Mouse (Mus musculus) midbrain, embryonic 12.5 days (tissue): ENCODE data around the gene Mrpl51. TPM values are rescaled to one million over a fixed set of nuclear protein-coding genes. Genes with fewer than 3 reads are reported as not detected.

Source experiments
- ATAC-seq: fragments of 200-750 bp; cut with Nextera tagmentation; 2 replicates; pipeline ENCODE4 v1.8.0; 2017; ENCODE audit warnings: low read depth, moderate TSS enrichment, moderate library complexity; ENCODE audit not compliant: low FRiP score
- H3K27ac ChIP-seq: fragments of 300-500 bp; sonication (generic); replicated peaks from 2 replicates; pipeline ENCODE4 v1.5.1; 2016; ENCODE audit warnings: mild to moderate bottlenecking
- H3K27me3 ChIP-seq: fragments of 300-500 bp; sonication (generic); 2 replicates; pipeline ENCODE4 v1.6.1; 2016; ENCODE audit warnings: mild to moderate bottlenecking
- H3K36me3 ChIP-seq: fragments of 300-500 bp; sonication (generic); 2 replicates; pipeline ENCODE4 v1.6.1; 2016
- H3K4me1 ChIP-seq: fragments of 300-500 bp; sonication (generic); 2 replicates; pipeline ENCODE4 v1.6.1; 2016
- H3K4me2 ChIP-seq: fragments of 300-500 bp; sonication (generic); replicated peaks from 2 replicates; pipeline ENCODE4 v1.6.1; 2016; ENCODE audit warnings: mild to moderate bottlenecking, moderate library complexity
- H3K4me3 ChIP-seq: fragments of 300-500 bp; sonication (generic); 2 replicates; pipeline ENCODE4 v1.5.1; 2016; ENCODE audit warnings: mild to moderate bottlenecking
- H3K9ac ChIP-seq: fragments of 300-500 bp; sonication (generic); replicated peaks from 2 replicates; pipeline ENCODE4 v1.6.1; 2016; ENCODE audit warnings: mild to moderate bottlenecking, moderate library complexity
- H3K9me3 ChIP-seq: fragments of 300-500 bp; sonication (generic); 2 replicates; pipeline ENCODE4 v1.6.1; 2016; ENCODE audit warnings: mild to moderate bottlenecking
- WGBS: fragments of 180-500 bp; shearing (Covaris S2); methylation state at CpG from one replicate; pipeline ENCODE4 v1.1.7; 2016; 5-methylcytosine and 5-hydroxymethylcytosine counted together
- polyA plus RNA-seq: library from polyadenylated mRNA; unstranded; fragments of >200 nt; fragmentation: Nextera tagmentation; extraction: Ambion mirVana; gene quantifications from 2 replicates; pipeline ENCODE4 v1.2.1, GENCODE M21; 2016

Mrpl51 gene
- polyA plus RNA-seq, 1 experiment from 2014 or later, result 172 TPM

DNA sequence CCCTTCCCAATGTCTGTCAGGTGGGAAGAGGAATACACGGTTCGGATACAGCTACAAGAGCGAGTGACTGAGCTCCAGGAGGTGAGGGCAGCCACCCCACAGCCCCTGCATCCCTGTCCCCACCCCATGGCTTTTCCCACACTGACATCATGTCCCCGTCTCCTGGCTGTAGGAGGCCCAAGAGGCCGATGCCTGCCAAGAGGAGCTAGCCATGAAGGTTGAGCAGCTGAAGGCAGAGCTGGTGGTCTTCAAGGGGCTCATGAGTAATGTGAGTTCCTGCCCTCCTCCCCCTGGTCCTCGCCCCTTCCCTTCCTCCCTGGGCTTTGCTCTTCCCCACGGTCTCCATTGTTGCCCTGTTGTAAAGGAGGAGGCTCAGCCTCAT lies 42.0 kb upstream of the Mrpl51 start:
- 77% methylated on average over 7 of the region's 7 CpGs for WGBS
- Histone ChIP-seq H3K9ac (no peak overlapping the region), H3K9me3 (no peaks in the 10 kb centered on the region), H3K27me3 (no peaks in the 10 kb centered on the region), H3K4me1 (peaks cover 37% of the 10 kb centered on the region), H3K4me3 (no peak overlapping the region), H3K36me3 (peaks cover 32% of the 10 kb centered on the region), H3K4me2 (no peak overlapping the region), H3K27ac (no peak overlapping the region)
- no peak for ATAC-seq

DNA sequence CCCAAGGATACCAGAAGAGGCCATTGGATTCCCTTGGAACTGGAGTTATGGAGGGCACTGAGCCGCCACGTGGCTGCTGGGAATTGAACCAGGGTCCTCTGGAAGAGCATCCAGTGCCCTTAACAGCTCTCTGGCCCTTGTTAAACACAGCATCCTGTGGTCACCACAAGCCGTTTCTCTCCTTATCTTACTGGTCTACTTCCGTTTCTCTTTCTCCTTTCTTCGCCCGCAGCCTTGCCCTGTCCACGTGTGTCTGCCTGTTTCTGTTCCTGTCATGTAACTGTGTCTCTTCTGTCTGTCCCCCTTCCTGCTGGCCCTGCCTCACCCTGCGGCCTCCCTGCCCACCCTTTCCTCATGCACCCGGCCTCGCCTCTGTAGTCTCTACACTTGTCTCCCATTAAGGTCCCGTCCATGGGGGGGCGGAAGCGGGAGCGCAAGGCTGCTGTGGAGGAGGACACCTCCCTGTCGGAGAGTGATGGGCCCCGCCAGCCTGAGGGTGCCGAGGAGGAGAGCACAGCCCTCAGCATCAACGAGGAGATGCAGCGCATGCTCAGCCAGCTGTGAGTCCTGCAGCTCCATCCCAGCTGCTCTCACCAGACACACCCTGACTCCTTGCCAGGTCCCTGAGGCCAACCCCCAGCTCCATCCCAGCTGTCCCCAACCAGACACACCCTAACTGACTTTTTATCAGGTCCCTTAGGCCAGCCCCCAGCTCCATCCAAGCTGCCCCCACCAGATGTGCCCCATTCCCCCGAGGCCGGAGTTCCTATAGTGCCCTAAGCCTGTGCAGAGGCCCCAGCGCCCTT lies 39.2 kb upstream of the Mrpl51 start:
- peaks cover 39% of the 10 kb centered on the region for H3K36me3 ChIP-seq
- no peak overlapping the region for H3K4me2 ChIP-seq
- H3K4me1 ChIP-seq, result peaks cover 23% of the 10 kb centered on the region
- 87% methylated on average over 22 of the region's 22 CpGs for WGBS
- no peak overlapping the region for H3K4me3 ChIP-seq
- no peaks in the 10 kb centered on the region for H3K27me3 ChIP-seq
- no peak overlapping the region for H3K9ac ChIP-seq
- H3K9me3 ChIP-seq, result no peaks in the 10 kb centered on the region
- ATAC-seq, result no peak
- H3K27ac ChIP-seq, result no peak overlapping the region

DNA sequence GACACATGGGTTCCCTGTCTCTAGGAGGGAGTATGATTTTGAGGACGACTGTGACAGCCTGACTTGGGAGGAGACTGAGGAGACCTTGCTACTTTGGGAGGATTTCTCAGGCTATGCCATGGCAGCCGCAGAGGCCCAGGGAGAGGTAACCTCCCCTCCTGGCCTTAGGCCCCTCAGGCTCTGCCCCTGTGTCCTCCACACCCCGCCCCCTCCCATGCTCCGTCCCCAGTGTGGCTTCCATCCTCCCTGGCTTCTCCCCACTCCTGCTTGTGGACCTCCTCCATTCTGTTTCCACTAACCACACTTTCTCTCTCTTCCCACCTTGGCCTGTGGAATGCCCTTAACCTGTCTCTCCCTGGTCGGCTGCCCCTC lies 38.6 kb upstream of the Mrpl51 start:
- no peak overlapping the region for H3K9ac ChIP-seq
- 87% methylated on average over 5 of the region's 5 CpGs for WGBS
- H3K4me1 ChIP-seq, result peaks cover 26% of the 10 kb centered on the region
- H3K27ac ChIP-seq, result no peak overlapping the region
- H3K9me3 ChIP-seq, result no peaks in the 10 kb centered on the region
- no peak for ATAC-seq
- H3K36me3 ChIP-seq, result peaks cover 39% of the 10 kb centered on the region
- H3K27me3 ChIP-seq, result no peaks in the 10 kb centered on the region
- H3K4me2 ChIP-seq, result no peak overlapping the region
- H3K4me3 ChIP-seq, result no peak overlapping the region

GRCm38 (mm10) chr6:125153682-125154081 lies 37.9 kb upstream of the Mrpl51 start:
- 91% methylated on average over 4 of the region's 4 CpGs for WGBS
- Histone ChIP-seq H3K27ac (no peak overlapping the region), H3K4me3 (no peak overlapping the region), H3K27me3 (no peaks in the 10 kb centered on the region), H3K4me1 (peaks cover 20% of the 10 kb centered on the region), H3K9me3 (no peaks in the 10 kb centered on the region), H3K4me2 (no peak overlapping the region), H3K36me3 (peaks cover 41% of the 10 kb centered on the region), H3K9ac (no peak overlapping the region; the same call in 1 of the 2 replicates)
- ATAC-seq, result no peak

- H3K9me3 ChIP-seq, result no peaks in the 10 kb centered on the region
- H3K4me3 ChIP-seq, result no peak overlapping the region
- ATAC-seq, result no peak
- peaks cover 50% of the 10 kb centered on the region for H3K36me3 ChIP-seq
- H3K27ac ChIP-seq, result no peak overlapping the region
- H3K4me2 ChIP-seq, result no peak overlapping the region
- peaks cover 17% of the 10 kb centered on the region for H3K4me1 ChIP-seq
- H3K9ac ChIP-seq, result no peak overlapping the region
- H3K27me3 ChIP-seq, result no peaks in the 10 kb centered on the region
Observed at GRCm38 (mm10) chr6:125154550-125154949, 37.1 kb upstream of the Mrpl51 start.

DNA sequence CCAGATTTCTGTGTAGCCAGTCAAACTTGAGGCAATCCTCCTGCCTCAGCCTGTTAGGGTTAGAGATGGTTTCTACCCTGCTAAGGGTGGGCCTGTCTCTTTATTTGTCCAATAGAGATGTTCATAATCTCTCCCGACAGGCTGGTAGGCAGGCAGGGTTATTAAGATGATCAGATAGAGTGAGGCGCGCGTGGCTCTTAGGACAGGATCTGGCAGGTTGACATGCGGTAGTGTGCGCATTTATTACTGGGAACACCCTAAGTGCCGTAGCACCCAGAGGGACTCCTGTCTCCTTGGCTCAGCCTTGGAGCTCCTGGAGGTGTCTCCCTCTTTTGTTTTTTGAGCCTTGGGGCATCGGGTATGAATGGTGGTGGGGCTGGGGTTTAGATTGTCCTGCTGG lies 36.3 kb upstream of the Mrpl51 start:
- H3K4me3 ChIP-seq, result no peak overlapping the region
- no peak for ATAC-seq
- H3K27ac ChIP-seq, result no peak overlapping the region
- H3K36me3 ChIP-seq, result peaks cover 57% of the 10 kb centered on the region
- H3K9me3 ChIP-seq, result no peaks in the 10 kb centered on the region
- peaks cover 21% of the 10 kb centered on the region for H3K4me1 ChIP-seq
- H3K4me2 ChIP-seq, result no peak overlapping the region
- no peak overlapping the region for H3K9ac ChIP-seq
- WGBS, result 82% methylated on average over 8 of the region's 8 CpGs
- no peaks in the 10 kb centered on the region for H3K27me3 ChIP-seq

- no peak for ATAC-seq
- peak overlapping the region; percentile 80; the same call in 1 of the 2 replicates for H3K27ac ChIP-seq
Observed at GRCm38 (mm10) chr6:125156491-125156890, 35.1 kb upstream of the Mrpl51 start.

DNA sequence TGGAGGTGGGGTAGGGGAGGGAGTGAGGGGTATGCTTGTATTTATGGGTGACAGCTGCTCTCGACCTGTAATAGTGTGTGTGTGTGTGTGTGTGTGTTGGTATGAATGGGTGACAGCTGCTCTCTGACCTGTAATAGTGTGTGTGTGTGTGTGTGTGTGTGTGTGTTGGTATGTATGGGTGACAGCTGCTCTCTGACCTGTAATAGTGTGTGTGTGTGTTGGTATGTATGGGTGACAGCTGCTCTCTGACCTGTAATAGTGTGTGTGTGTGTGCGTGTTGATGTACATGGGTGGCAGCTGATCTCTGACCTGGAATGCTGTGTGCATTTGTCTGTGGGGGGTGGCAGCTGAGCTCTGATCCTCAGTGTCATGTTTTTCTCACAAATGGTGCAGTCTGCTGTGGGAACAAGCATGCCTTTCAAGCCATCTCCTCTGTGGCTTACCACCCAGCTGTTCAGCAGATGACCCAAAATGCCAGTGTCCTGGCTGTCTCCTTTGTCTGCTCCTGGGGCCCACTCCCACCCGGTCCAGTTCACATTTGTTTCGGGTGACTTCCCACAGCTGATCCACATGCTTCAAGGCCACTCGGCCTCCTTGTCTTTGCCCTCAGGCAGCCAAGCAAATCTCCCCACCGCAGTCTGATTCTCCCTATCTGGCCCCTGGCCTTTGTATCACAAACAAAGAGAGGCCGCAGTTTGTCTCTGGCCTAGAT lies 34.5 kb upstream of the Mrpl51 start:
- H3K9ac ChIP-seq, result peak overlapping the region; percentile 37
- H3K4me3 ChIP-seq, result no peak overlapping the region
- no peaks in the 10 kb centered on the region for H3K9me3 ChIP-seq
- peak; percentile 11; the same call in 1 of the 2 replicates for ATAC-seq
- WGBS, result 22% methylated on average over 7 of the region's 7 CpGs
- H3K27ac ChIP-seq, result peak overlapping the region; percentile 80
- H3K4me2 ChIP-seq, result no peak overlapping the region
- no peaks in the 10 kb centered on the region for H3K27me3 ChIP-seq
- peaks cover 61% of the 10 kb centered on the region for H3K36me3 ChIP-seq
- H3K4me1 ChIP-seq, result peaks cover 29% of the 10 kb centered on the region

More at GRCm38 (mm10) chr6:125156491-125156890, 35.1 kb upstream of the Mrpl51 start:
- Histone ChIP-seq H3K4me1 (peaks cover 27% of the 10 kb centered on the region), H3K27me3 (no peaks in the 10 kb centered on the region), H3K9ac (no peak overlapping the region), H3K4me3 (no peak overlapping the region), H3K9me3 (no peaks in the 10 kb centered on the region), H3K4me2 (no peak overlapping the region), H3K36me3 (peaks cover 66% of the 10 kb centered on the region)
- WGBS, result 89% methylated on average over 3 of the region's 3 CpGs

- H3K4me3 ChIP-seq, result no peak overlapping the region
- H3K36me3 ChIP-seq, result peaks cover 55% of the 10 kb centered on the region
- 0 out of 2 replicates have a peak overlapping the region, but pooled peaks have one; percentile 35 for H3K27ac ChIP-seq
- no peak overlapping the region for H3K4me2 ChIP-seq
- no peaks in the 10 kb centered on the region for H3K27me3 ChIP-seq
- peaks cover 38% of the 10 kb centered on the region for H3K4me1 ChIP-seq
- H3K9ac ChIP-seq, result 0 out of 2 replicates have a peak overlapping the region, but pooled peaks have one; percentile 15
- ATAC-seq, result no peak
- no peaks in the 10 kb centered on the region for H3K9me3 ChIP-seq
- WGBS, result 87% methylated on average over 15 of the region's 15 CpGs
Observed at GRCm38 (mm10) chr6:125158944-125159492, 32.6 kb upstream of the Mrpl51 start.

GRCm38 (mm10) chr6:125159773-125160557 lies 31.6 kb upstream of the Mrpl51 start:
- Histone ChIP-seq H3K27ac (peak overlapping the region; percentile 56; the same call in 1 of the 2 replicates), H3K36me3 (peaks cover 52% of the 10 kb centered on the region), H3K9ac (0 out of 2 replicates have a peak overlapping the region, but pooled peaks have one; percentile 3), H3K4me3 (no peak overlapping the region), H3K27me3 (no peaks in the 10 kb centered on the region), H3K4me1 (peaks cover 43% of the 10 kb centered on the region), H3K9me3 (no peaks in the 10 kb centered on the region), H3K4me2 (no peak overlapping the region)
- no peak for ATAC-seq
- 89% methylated on average over 7 of the region's 7 CpGs for WGBS

- 51% methylated on average over 10 of the region's 10 CpGs for WGBS
- Histone ChIP-seq H3K4me2 (no peak overlapping the region), H3K27me3 (no peaks in the 10 kb centered on the region), H3K36me3 (peaks cover 47% of the 10 kb centered on the region), H3K9me3 (no peaks in the 10 kb centered on the region), H3K27ac (peak overlapping the region; percentile 56; the same call in 1 of the 2 replicates), H3K4me3 (no peak overlapping the region), H3K9ac (no peak overlapping the region), H3K4me1 (peaks cover 43% of the 10 kb centered on the region)
- ATAC-seq, result no peak
Observed at GRCm38 (mm10) chr6:125160558-125160853, 31.1 kb upstream of the Mrpl51 start.
